Mouse (Mus musculus) macrophage (primary cell): ENCODE data around the gene Tex9. TPM values are rescaled to one million over a fixed set of nuclear protein-coding genes. Genes with fewer than 3 reads are reported as not detected.

ENCODE experiments used
- H3K27ac ChIP-seq: fragments of 350-480 bp; formaldehyde crosslinking; 2 replicates; pipeline ENCODE4 v1.9.0; 2021
- H3K36me3 ChIP-seq: fragments of 350-480 bp; formaldehyde crosslinking; 2 replicates; pipeline ENCODE4 v1.9.0; 2021; ENCODE audit errors: inconsistent target
- H3K4me3 ChIP-seq: fragments of 350-480 bp; formaldehyde crosslinking; 2 replicates; pipeline ENCODE4 v1.9.0; 2021; ENCODE audit errors: inconsistent target
- H3K79me2 ChIP-seq: fragments of 350-480 bp; formaldehyde crosslinking; 2 replicates; pipeline ENCODE4 v1.9.0; 2021; ENCODE audit errors: inconsistent target
- WGBS: methylation state at CpG from one replicate; pipeline ENCODE4 v1.1.7; 2026; ENCODE audit warnings: inconsistent platforms; ENCODE audit not compliant: missing documents; 5-methylcytosine and 5-hydroxymethylcytosine counted together
- polyA plus RNA-seq: library from polyadenylated mRNA; stranded (reverse); fragments of 250-400 nt; gene quantifications from 3 replicates; pipeline ENCODE4 v1.2.4, GENCODE M21; 2018; ENCODE audit warnings: inconsistent platforms

Gene Tex9
- polyA plus RNA-seq, 1 experiment from 2014 or later, result 1.4 TPM

GRCm38 (mm10) chr9:72512229-72512981, 20.4 kb upstream of the Tex9 start:
- 93% methylated on average over 11 of the region's 11 CpGs for WGBS

GRCm38 (mm10) chr9:72497171-72497570, 5.2 kb upstream of the Tex9 start:
- Histone ChIP-seq H3K79me2 (no peaks in the 10 kb centered on the region), H3K36me3 (no peaks in the 10 kb centered on the region), H3K27ac (no peak overlapping the region), H3K4me3 (no peak overlapping the region)
- WGBS, result 91% methylated on average over 3 of the region's 3 CpGs

More at GRCm38 (mm10) chr9:72512229-72512981, 20.4 kb upstream of the Tex9 start:
- H3K36me3 ChIP-seq, result no peaks in the 10 kb centered on the region
- H3K27ac ChIP-seq, result no peak overlapping the region
- H3K79me2 ChIP-seq, result no peaks in the 10 kb centered on the region
- no peak overlapping the region for H3K4me3 ChIP-seq

- no peaks in the 10 kb centered on the region for H3K79me2 ChIP-seq
- H3K36me3 ChIP-seq, result no peaks in the 10 kb centered on the region
- H3K4me3 ChIP-seq, result no peak overlapping the region
- no peak overlapping the region for H3K27ac ChIP-seq
- 82% methylated on average over 2 of the region's 2 CpGs for WGBS
Measured at GRCm38 (mm10) chr9:72496691-72497090, 4.7 kb upstream of the Tex9 start.

DNA sequence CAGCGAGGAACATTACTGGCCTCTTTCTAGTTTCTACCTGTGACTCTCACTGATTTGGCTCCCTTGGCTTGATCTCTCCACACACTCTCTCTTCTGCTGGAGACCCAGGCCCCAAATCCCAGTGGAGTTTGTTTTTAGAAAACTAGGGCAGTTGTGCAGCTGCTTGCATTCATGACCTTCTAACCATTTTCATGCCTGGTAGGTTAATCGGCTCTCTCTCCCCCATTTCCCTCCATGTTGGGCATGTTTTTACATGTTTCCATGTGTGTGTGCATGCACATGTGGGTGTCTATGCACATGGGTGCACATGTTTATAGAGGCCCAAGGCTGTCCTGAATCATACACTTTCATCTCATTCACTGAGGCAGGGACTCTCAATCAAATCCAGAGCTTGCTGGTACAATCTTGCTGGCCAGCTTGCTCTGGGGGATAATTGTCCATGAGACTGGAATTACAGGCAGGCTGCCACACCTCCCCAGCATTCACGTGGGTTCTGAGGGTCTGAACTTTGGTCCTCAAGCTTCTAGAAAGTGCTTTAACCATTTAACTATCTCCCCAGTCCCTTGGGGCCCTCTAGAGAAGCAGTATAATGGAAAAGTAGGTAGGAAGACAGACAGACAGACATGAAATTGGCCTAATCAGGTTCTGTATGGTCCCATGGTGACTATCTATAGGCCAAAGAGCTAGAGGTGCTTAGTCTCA, 2.1 kb upstream of the Tex9 start:
- 92% methylated on average over 3 of the region's 3 CpGs for WGBS
- Histone ChIP-seq H3K79me2 (no peaks in the 10 kb centered on the region), H3K27ac (no peak overlapping the region), H3K36me3 (no peaks in the 10 kb centered on the region), H3K4me3 (no peak overlapping the region)

DNA sequence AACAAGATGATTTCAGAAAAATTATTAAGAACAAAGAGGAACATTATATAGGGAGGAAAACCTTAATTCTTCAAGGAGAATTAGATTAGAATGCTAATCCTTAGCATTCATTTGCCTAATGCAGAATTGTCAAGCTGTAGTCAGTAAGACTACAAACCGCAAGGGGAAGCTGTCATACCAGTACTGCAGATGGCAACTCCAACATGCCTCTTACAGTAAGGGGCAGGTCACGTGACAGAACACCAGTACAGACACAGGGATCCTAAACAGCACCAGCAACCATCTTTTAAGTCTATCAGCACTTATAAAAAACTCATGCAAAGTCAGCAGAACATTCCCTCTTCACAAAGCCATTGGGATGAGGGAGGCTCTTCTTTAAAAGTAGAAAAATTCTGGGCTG, 1.5 kb upstream of the Tex9 start:
- H3K79me2 ChIP-seq, result no peaks in the 10 kb centered on the region
- H3K4me3 ChIP-seq, result no peak overlapping the region
- no peak overlapping the region for H3K27ac ChIP-seq
- 47% methylated on average over 2 of the region's 2 CpGs for WGBS
- H3K36me3 ChIP-seq, result no peaks in the 10 kb centered on the region

DNA sequence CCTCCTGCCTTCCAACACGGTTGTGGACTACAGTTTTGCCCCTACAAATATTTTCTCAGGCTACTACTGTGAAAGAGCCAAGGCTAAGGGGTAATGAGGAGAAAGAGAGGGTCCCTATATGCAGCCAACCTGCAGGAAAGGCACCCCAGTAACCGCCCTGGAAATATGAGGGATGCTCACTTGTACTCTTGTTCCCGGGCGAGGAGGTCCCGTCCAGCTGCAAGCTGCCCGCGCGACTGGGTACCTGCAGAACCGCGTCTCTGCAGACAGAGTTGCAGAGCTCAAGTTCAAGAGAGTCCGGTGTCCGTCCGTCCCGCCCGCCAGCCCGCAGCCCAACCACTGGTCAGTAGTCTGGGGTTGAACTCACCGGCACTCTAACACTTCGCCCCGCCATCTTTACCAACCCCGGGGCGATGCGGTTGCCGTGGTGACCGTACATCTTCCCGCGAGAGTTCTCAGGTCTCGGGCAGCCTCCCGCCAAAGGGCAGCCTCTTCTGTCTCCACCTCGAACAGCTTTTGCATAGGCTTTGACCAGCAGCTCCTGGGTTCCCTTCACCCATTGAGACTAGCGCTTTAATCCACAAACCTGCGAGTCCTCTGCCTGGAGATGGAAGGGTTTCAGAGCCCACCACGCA, 336 bp downstream of the Tex9 start:
- Histone ChIP-seq H3K4me3 (peak overlapping the region; percentile 58), H3K36me3 (no peaks in the 10 kb centered on the region), H3K79me2 (no peaks in the 10 kb centered on the region), H3K27ac (peak overlapping the region; percentile 33; the same call in 1 of the 2 replicates)
- 3% methylated on average over 32 of the region's 32 CpGs for WGBS

DNA sequence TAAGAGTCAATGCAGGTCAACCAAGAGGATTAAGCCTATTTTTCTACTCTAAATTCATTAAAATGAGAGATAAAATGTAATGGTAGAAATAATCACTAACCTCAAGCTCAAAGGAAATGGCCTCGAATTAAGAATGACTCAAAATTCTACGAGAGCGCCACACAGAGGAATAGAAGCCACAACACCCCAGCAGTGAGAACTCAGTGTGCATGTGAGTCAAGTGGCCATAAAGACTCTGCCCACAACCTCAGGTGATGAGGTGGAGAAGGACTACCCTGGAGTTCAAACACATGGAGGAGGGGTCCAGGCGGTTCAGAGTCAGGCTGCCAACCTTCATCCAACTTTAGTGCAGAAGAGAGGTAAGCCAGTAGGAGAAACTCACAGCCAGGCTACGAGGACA, 2.9 kb downstream of the Tex9 start:
- Histone ChIP-seq H3K79me2 (no peaks in the 10 kb centered on the region), H3K27ac (no peak overlapping the region), H3K4me3 (no peak overlapping the region), H3K36me3 (no peaks in the 10 kb centered on the region)
- 86% methylated on average over 5 of the region's 5 CpGs for WGBS

- Histone ChIP-seq H3K27ac (no peak overlapping the region), H3K36me3 (no peaks in the 10 kb centered on the region), H3K79me2 (no peaks in the 10 kb centered on the region), H3K4me3 (no peak overlapping the region)
Measured at GRCm38 (mm10) chr9:72488523-72488922, 3.5 kb downstream of the Tex9 start.

- Histone ChIP-seq H3K36me3 (no peaks in the 10 kb centered on the region), H3K27ac (no peak overlapping the region), H3K4me3 (no peak overlapping the region), H3K79me2 (no peaks in the 10 kb centered on the region)
- WGBS, result 92% methylated on average over 1 of the region's 1 CpGs
Measured at GRCm38 (mm10) chr9:72479276-72479675, 12.7 kb downstream of the Tex9 start.

GRCm38 (mm10) chr9:72477306-72477705, 14.7 kb downstream of the Tex9 start:
- WGBS, result 100% methylated on average over 6 of the region's 6 CpGs
- no peaks in the 10 kb centered on the region for H3K36me3 ChIP-seq

GRCm38 (mm10) chr9:72475511-72475910, 16.5 kb downstream of the Tex9 start:
- Histone ChIP-seq H3K79me2 (no peaks in the 10 kb centered on the region), H3K4me3 (no peak overlapping the region), H3K27ac (no peak overlapping the region), H3K36me3 (no peaks in the 10 kb centered on the region)
- 91% methylated on average over 9 of the region's 9 CpGs for WGBS

More at GRCm38 (mm10) chr9:72477306-72477705, 14.7 kb downstream of the Tex9 start:
- Histone ChIP-seq H3K27ac (no peak overlapping the region), H3K79me2 (no peaks in the 10 kb centered on the region), H3K4me3 (no peak overlapping the region)

DNA sequence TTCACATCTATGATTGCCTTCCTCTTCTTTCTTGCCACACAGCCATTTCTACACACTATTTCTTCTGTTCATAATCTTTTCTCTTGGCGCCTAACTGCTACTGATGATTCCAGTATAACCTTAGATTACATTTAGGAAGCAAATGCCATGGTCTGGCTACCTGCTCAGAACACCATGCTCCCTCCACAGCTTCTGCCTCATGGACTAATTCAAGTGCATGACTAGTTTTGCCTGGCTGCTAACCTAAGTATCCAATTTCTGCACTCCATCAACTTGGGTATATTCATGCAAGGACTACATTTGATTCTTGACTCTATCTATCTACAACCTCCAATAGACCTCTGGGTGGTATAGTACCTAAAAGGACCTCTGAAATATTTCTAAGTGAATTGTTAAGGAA, 22.2 kb downstream of the Tex9 start:
- Histone ChIP-seq H3K79me2 (no peaks in the 10 kb centered on the region), H3K36me3 (no peaks in the 10 kb centered on the region), H3K27ac (no peak overlapping the region), H3K4me3 (no peak overlapping the region)
- 92% methylated on average over 1 of the region's 1 CpGs for WGBS

- WGBS, result 85% methylated on average over 10 of the region's 10 CpGs
Measured at GRCm38 (mm10) chr9:72468616-72469015, 23.4 kb downstream of the Tex9 start.

GRCm38 (mm10) chr9:72467551-72468407, 24.2 kb downstream of the Tex9 start:
- no peaks in the 10 kb centered on the region for H3K79me2 ChIP-seq
- H3K36me3 ChIP-seq, result no peaks in the 10 kb centered on the region
- 36% methylated on average over 11 of the region's 11 CpGs for WGBS
- H3K4me3 ChIP-seq, result no peak overlapping the region
- 0 out of 2 replicates have a peak overlapping the region, but pooled peaks have one; percentile 28 for H3K27ac ChIP-seq

More at GRCm38 (mm10) chr9:72468616-72469015, 23.4 kb downstream of the Tex9 start:
- no peak overlapping the region for H3K27ac ChIP-seq
- no peaks in the 10 kb centered on the region for H3K79me2 ChIP-seq
- no peaks in the 10 kb centered on the region for H3K36me3 ChIP-seq
- no peak overlapping the region for H3K4me3 ChIP-seq
